Mouse (Mus musculus): ENCODE results near the gene Gpd1l. TPM values are rescaled to one million over a fixed set of nuclear protein-coding genes. Genes with fewer than 3 reads are reported as not detected.

The Gpd1l gene
- 73.9 TPM for polyA plus RNA-seq (2015; fragmentation: Illumina TruSeq; extraction: RNeasy Lipid Tissue Mini Kit (QIAGEN cat#74804); ENCODE audit: low read depth, low replicate concordance)

GRCm38 (mm10) chr9:114933723-114934171 is at the start of gene Gpd1l:
TSS of gene Gpd1l (minus strand) at chr9:114933987.

GRCm38 (mm10) chr9:114982689-114983360 is 49.0 kb upstream of the Gpd1l start, which contains the start of gene Rps27rt:
TSS of gene Rps27rt (minus strand) at chr9:114982739.

GRCm38 (mm10) chr9:114978281-114979111 is 44.7 kb upstream of the Gpd1l start, which contains the start of gene Osbpl10:
TSS of gene Osbpl10 (plus strand) at chr9:114978569.

Other genes starting within 250 kb of the Gpd1l start
- 80.3 TPM for gene Dync1li1, start 245.2 kb downstream of the Gpd1l start, polyA plus RNA-seq (2015; fragmentation: Illumina TruSeq; extraction: RNeasy Lipid Tissue Mini Kit (QIAGEN cat#74804); ENCODE audit: low read depth, low replicate concordance)
- gene Cmtm6, start 202.9 kb downstream of the Gpd1l start, polyA plus RNA-seq (2015; fragmentation: Illumina TruSeq; extraction: RNeasy Lipid Tissue Mini Kit (QIAGEN cat#74804); ENCODE audit: low read depth, low replicate concordance) = 20.5 TPM
- 6.4 TPM for gene Cmtm7, start 152.1 kb downstream of the Gpd1l start, polyA plus RNA-seq (2015; fragmentation: Illumina TruSeq; extraction: RNeasy Lipid Tissue Mini Kit (QIAGEN cat#74804); ENCODE audit: low read depth, low replicate concordance)
- gene Cmtm8, start 89.8 kb downstream of the Gpd1l start, polyA plus RNA-seq (2015; fragmentation: Illumina TruSeq; extraction: RNeasy Lipid Tissue Mini Kit (QIAGEN cat#74804); ENCODE audit: low read depth, low replicate concordance) = 5.6 TPM
- 27.6 TPM for gene Osbpl10, start 44.6 kb upstream of the Gpd1l start, polyA plus RNA-seq (2015; fragmentation: Illumina TruSeq; extraction: RNeasy Lipid Tissue Mini Kit (QIAGEN cat#74804); ENCODE audit: low read depth, low replicate concordance)
- 79.8 TPM for gene Rps27rt, start 48.8 kb upstream of the Gpd1l start, polyA plus RNA-seq (2015; fragmentation: Illumina TruSeq; extraction: RNeasy Lipid Tissue Mini Kit (QIAGEN cat#74804); ENCODE audit: low read depth, low replicate concordance)